Mouse (Mus musculus): ENCODE results near the gene Xirp1. TPM values are rescaled to one million over a fixed set of nuclear protein-coding genes. Genes with fewer than 3 reads are reported as not detected.

The Xirp1 gene
- 0.04 TPM in 1 of 2 replicates, not detected in the other for polyA plus RNA-seq (2015; fragmentation: Nextera tagmentation; extraction: Ambion mirVana)

DNA sequence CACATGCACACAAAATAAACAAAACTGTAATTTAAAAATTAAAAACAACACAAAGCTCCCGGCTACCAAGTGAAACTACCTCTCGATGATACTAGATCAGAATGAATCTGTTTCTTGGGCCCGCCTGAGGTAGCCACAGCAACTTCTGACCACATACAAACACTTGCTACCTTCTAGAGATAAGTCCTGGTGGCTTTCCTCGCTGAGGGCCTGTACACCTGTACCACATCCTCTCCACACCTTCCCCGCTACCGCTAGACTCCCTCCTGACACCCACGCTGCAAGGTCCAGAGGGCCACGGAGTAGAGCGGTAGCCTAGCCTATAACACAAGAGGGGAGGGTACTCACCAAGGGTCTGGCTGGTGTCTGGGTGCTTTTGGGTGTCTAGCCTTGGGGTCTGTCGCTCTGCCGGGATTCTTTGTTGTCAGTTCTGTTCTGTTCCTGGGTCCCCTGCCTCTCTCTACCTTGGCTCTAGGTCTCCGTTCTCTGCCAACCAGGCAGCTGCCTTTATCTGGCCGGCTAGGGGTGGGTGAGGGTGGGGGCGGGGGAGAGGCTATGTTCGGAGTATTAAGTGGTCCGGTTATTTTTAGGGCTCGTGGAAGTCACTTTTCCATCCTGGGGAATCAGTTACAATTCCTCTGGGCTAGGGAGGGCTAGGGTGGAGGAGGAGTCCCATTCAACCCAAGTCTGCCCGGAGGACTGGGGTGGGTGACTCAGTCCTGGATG lies at the start of gene Xirp1:
Gene Xirp1, minus strand, starts transcription at position 513 of the 726 bp plus-strand sequence.

GRCm38 (mm10) chr9:120069779-120070178 lies 46.4 kb upstream of the Xirp1 start, which contains the start of gene Cx3cr1:
Gene Cx3cr1 (minus strand): TSS chr9:120069879.

DNA sequence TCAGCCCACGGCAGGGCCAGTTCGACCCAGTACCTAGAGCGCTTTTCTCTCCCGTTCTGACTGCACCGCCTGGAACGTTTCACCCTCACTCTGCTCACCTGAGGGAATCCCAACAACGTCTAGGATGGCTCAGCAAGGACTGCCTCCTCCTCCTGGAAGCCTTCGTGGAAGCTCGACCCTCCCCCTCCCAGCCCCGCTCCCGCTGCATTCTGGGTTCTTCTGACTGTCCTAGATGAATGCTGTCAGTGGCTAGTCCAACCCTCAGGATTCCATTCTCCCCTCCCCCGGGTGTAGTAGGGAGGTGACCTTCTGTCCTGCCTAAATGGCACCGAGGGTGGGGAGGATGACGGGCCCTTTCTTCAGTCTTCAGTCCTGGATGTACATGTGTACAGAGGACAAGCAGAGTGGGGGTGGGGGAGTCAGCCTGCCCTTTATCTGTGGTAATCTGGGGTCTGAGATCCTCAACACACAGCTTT lies 38.8 kb downstream of the Xirp1 start, which contains the start of gene Csrnp1:
Gene Csrnp1, minus strand, starts transcription at position 123 of the 476 bp plus-strand sequence.

Other genes starting within 250 kb of the Xirp1 start
- 0.02 TPM in 1 of 2 replicates, not detected in the other for gene Scn11a, start 198.1 kb downstream of the Xirp1 start, polyA plus RNA-seq (2015; fragmentation: Nextera tagmentation; extraction: Ambion mirVana)
- gene Wdr48, start 128.7 kb downstream of the Xirp1 start, polyA plus RNA-seq (2015; fragmentation: Nextera tagmentation; extraction: Ambion mirVana): 23.7 and 25.1 TPM in 2 replicates
- 26.1 and 26.5 TPM in 2 replicates for gene Gorasp1, start 86.0 kb downstream of the Xirp1 start, polyA plus RNA-seq (2015; fragmentation: Nextera tagmentation; extraction: Ambion mirVana)
- 0.35 and 0.40 TPM in 2 replicates for gene Ttc21a, start 86.0 kb downstream of the Xirp1 start, polyA plus RNA-seq (2015; fragmentation: Nextera tagmentation; extraction: Ambion mirVana)
- gene Csrnp1, start 38.9 kb downstream of the Xirp1 start, polyA plus RNA-seq (2015; fragmentation: Nextera tagmentation; extraction: Ambion mirVana): 6.3 and 10.0 TPM in 2 replicates
- 4.8 and 7.2 TPM in 2 replicates for gene Cx3cr1, start 46.3 kb upstream of the Xirp1 start, polyA plus RNA-seq (2015; fragmentation: Nextera tagmentation; extraction: Ambion mirVana)
- gene Ccr8, start 68.5 kb upstream of the Xirp1 start, polyA plus RNA-seq (2015; fragmentation: Nextera tagmentation; extraction: Ambion mirVana): 0.14 and 0.50 TPM in 2 replicates
- gene Slc25a38, start 86.8 kb upstream of the Xirp1 start, polyA plus RNA-seq (2015; fragmentation: Nextera tagmentation; extraction: Ambion mirVana): 13.6 and 14.7 TPM in 2 replicates
- 892 and 1,023 TPM in 2 replicates for gene Rpsa, start 104.1 kb upstream of the Xirp1 start, polyA plus RNA-seq (2015; fragmentation: Nextera tagmentation; extraction: Ambion mirVana)
- gene Mobp, start 126.1 kb upstream of the Xirp1 start, polyA plus RNA-seq (2015; fragmentation: Nextera tagmentation; extraction: Ambion mirVana): 1.0 and 1.2 TPM in 2 replicates

All from urinary bladder, postnatal 0 days (tissue).